Mouse (Mus musculus): ENCODE results near the gene Zfp52.

GRCm38 (mm10) chr17:21535096-21536001 lies at the start of gene Zfp52:
- TF ChIP-seq CTCF (IDR thresholded peaks at IDR 0.05; ENCODE audit: low read depth) (no peak), EP300 (IDR thresholded peaks at IDR 0.05; ENCODE audit: low read depth) (no peak)
